Mouse (Mus musculus): ENCODE results near the gene Chst4.

DNA sequence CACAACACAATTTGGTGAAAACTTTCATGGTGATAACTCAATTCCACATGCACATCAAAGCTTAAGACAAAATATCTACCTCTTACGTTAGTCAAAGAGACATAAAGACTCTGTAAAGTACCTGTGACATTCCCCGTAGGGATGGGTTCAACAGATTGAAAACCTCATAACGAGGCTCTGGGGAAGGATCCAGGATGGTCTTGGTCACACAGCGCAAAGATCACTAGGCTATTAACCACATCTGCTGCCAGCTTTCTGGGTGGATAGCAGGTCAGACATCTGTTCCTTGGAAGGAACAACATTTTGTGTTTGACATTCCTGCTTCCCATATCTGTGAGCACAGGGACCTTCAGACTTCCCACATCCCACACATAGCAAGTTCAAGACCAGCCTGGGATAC is 30.2 kb upstream of the Chst4 start:
- TF ChIP-seq CTCF (IDR thresholded peaks at IDR 0.05) (no peak), EP300 (IDR thresholded peaks at IDR 0.05) (no peak)

All from lung, postnatal 0 days (tissue).